Mouse (Mus musculus): ENCODE data around the gene Gtf2a1. TPM values are rescaled to one million over a fixed set of nuclear protein-coding genes. Genes with fewer than 3 reads are reported as not detected.

Gene Gtf2a1
- polyA plus RNA-seq, 1 experiment: 3.8 TPM

- Histone ChIP-seq H3K9me3 (no peaks in the 10 kb centered on the region), H3K4me3 (replicated peaks) (no peak overlapping the region), H3K36me3 (replicated peaks; ENCODE audit: low read length) (peaks cover 24% of the 10 kb centered on the region), H3K27me3 (replicated peaks) (no peaks in the 10 kb centered on the region), H3K4me1 (no peaks in the 10 kb centered on the region)
- no peak for TF ChIP-seq FLI1 (IDR thresholded peaks at IDR 0.05; ENCODE audit: low read length)
- no peak for TF ChIP-seq GATA1 (IDR thresholded peaks at IDR 0.05; ENCODE audit: borderline replicate concordance, low read length)
Observed at GRCm38 (mm10) chr12:91551773-91552526, 38.3 kb downstream of the Gtf2a1 start.

GRCm38 (mm10) chr12:91549471-91549870, 40.8 kb downstream of the Gtf2a1 start:
- Histone ChIP-seq H3K4me3 (replicated peaks) (no peak overlapping the region), H3K27me3 (replicated peaks) (no peaks in the 10 kb centered on the region), H3K36me3 (replicated peaks; ENCODE audit: low read length) (peaks cover 11% of the 10 kb centered on the region), H3K4me1 (no peaks in the 10 kb centered on the region), H3K9me3 (no peaks in the 10 kb centered on the region)
- TF ChIP-seq FLI1 (IDR thresholded peaks at IDR 0.05; ENCODE audit: low read length): no peak
- no peak for TF ChIP-seq GATA1 (IDR thresholded peaks at IDR 0.05; ENCODE audit: borderline replicate concordance, low read length)

- Histone ChIP-seq H3K36me3 (replicated peaks; ENCODE audit: low read length) (no peaks in the 10 kb centered on the region), H3K9me3 (peaks cover 21% of the 10 kb centered on the region), H3K27me3 (replicated peaks) (no peaks in the 10 kb centered on the region), H3K4me1 (no peaks in the 10 kb centered on the region), H3K4me3 (replicated peaks) (no peak overlapping the region)
- TF ChIP-seq FLI1 (IDR thresholded peaks at IDR 0.05; ENCODE audit: low read length): no peak
- TF ChIP-seq GATA1 (IDR thresholded peaks at IDR 0.05; ENCODE audit: borderline replicate concordance, low read length): no peak
Observed at GRCm38 (mm10) chr12:91540202-91540601, 50.1 kb downstream of the Gtf2a1 start.

GRCm38 (mm10) chr12:91534514-91534913, 55.8 kb downstream of the Gtf2a1 start:
- H3K36me3 ChIP-seq (replicated peaks; ENCODE audit: low read length): no peaks in the 10 kb centered on the region
- 0 out of 2 replicates have a peak, but pooled peaks cover 3% of the 10 kb centered on the region for H3K4me1 ChIP-seq
- TF ChIP-seq FLI1 (IDR thresholded peaks at IDR 0.05; ENCODE audit: low read length) (no peak), GATA1 (IDR thresholded peaks at IDR 0.05; ENCODE audit: borderline replicate concordance, low read length) (no peak)

GRCm38 (mm10) chr12:91523626-91524025, 66.7 kb downstream of the Gtf2a1 start:
- Histone ChIP-seq H3K4me3 (replicated peaks) (no peak overlapping the region), H3K27me3 (replicated peaks) (no peaks in the 10 kb centered on the region), H3K36me3 (replicated peaks; ENCODE audit: low read length) (no peaks in the 10 kb centered on the region), H3K9me3 (peaks cover 6% of the 10 kb centered on the region), H3K4me1 (no peaks in the 10 kb centered on the region)
- no peak for TF ChIP-seq GATA1 (IDR thresholded peaks at IDR 0.05; ENCODE audit: borderline replicate concordance, low read length)
- TF ChIP-seq FLI1 (IDR thresholded peaks at IDR 0.05; ENCODE audit: low read length): no peak

More at GRCm38 (mm10) chr12:91534514-91534913, 55.8 kb downstream of the Gtf2a1 start:
- Histone ChIP-seq H3K9me3 (peaks cover 9% of the 10 kb centered on the region), H3K4me3 (replicated peaks) (peak overlapping the region; percentile 51), H3K27me3 (replicated peaks) (no peaks in the 10 kb centered on the region)

- TF ChIP-seq FLI1 (IDR thresholded peaks at IDR 0.05; ENCODE audit: low read length): no peak
- TF ChIP-seq GATA1 (IDR thresholded peaks at IDR 0.05; ENCODE audit: borderline replicate concordance, low read length): no peak
- Histone ChIP-seq H3K9me3 (no peaks in the 10 kb centered on the region), H3K4me1 (no peaks in the 10 kb centered on the region), H3K36me3 (replicated peaks; ENCODE audit: low read length) (no peaks in the 10 kb centered on the region), H3K27me3 (replicated peaks) (no peaks in the 10 kb centered on the region), H3K4me3 (replicated peaks) (no peak overlapping the region)
Observed at GRCm38 (mm10) chr12:91517808-91518207, 72.5 kb downstream of the Gtf2a1 start.

- Histone ChIP-seq H3K4me3 (replicated peaks) (no peak overlapping the region), H3K27me3 (replicated peaks) (no peaks in the 10 kb centered on the region), H3K4me1 (no peaks in the 10 kb centered on the region), H3K9me3 (no peaks in the 10 kb centered on the region), H3K36me3 (replicated peaks; ENCODE audit: low read length) (no peaks in the 10 kb centered on the region)
- no peak for TF ChIP-seq FLI1 (IDR thresholded peaks at IDR 0.05; ENCODE audit: low read length)
Observed at GRCm38 (mm10) chr12:91513980-91514379, 76.3 kb downstream of the Gtf2a1 start.

- Histone ChIP-seq H3K4me1 (no peaks in the 10 kb centered on the region), H3K27me3 (replicated peaks) (no peaks in the 10 kb centered on the region), H3K36me3 (replicated peaks; ENCODE audit: low read length) (no peaks in the 10 kb centered on the region), H3K9me3 (no peaks in the 10 kb centered on the region), H3K4me3 (replicated peaks) (no peak overlapping the region)
- TF ChIP-seq GATA1 (IDR thresholded peaks at IDR 0.05; ENCODE audit: borderline replicate concordance, low read length): no peak
- TF ChIP-seq FLI1 (IDR thresholded peaks at IDR 0.05; ENCODE audit: low read length): no peak
Observed at GRCm38 (mm10) chr12:91511766-91512165, 78.5 kb downstream of the Gtf2a1 start.

Other genes starting within 250 kb of the Gtf2a1 start
- 0.85 TPM in 1 of 2 replicates, not detected in the other for gene Cep128, start 206.1 kb downstream of the Gtf2a1 start, polyA plus RNA-seq (2012; ENCODE audit: insufficient read depth, low replicate concordance)
- gene Tshr, start 205.9 kb downstream of the Gtf2a1 start, polyA plus RNA-seq (2012; ENCODE audit: insufficient read depth, low replicate concordance): not detected in 2 replicates
- gene Ston2, start 197.9 kb upstream of the Gtf2a1 start, polyA plus RNA-seq (2012; ENCODE audit: insufficient read depth, low replicate concordance): 77.2 and 85.3 TPM in 2 replicates

Measured in megakaryocyte, embryonic 14.5 days (primary cell).